Mouse (Mus musculus): Measurements from ENCODE around the gene Pramef8. TPM values are rescaled to one million over a fixed set of nuclear protein-coding genes. Genes with fewer than 3 reads are reported as not detected.

The Pramef8 gene
- polyA plus RNA-seq, 1 experiment from 2014 or later, result 9.1 TPM

DNA sequence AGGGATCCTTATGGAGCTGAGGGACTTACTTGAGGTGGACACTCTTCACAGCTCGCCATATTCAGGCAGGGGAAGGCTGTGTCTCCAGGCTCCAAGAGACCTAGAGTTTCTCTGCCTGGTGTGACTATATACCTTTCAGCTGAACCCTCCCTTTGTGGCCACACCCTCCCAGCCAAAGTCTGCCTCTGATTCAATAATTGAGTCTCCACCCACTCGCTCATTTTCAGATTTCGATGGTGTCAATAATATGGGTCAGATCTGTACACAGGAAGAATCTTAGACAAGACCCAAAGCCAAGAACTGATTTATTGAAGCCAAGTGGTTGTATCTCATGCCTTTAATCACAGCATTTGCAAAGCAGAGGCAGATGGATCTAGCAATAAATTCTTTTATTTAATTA lies 38.0 kb downstream of the Pramef8 start, which contains the start of gene Oog4:
TSS of gene Oog4 (minus strand) at position 101 of the 400 bp plus-strand sequence.
- H3K4me3 ChIP-seq (ENCODE audit: inconsistent target), result no peak within 1 kb of the TSS
- no peaks in the 10 kb centered on the region for H3K79me2 ChIP-seq (ENCODE audit: inconsistent target)
- no peak within 1 kb of the TSS for H3K27ac ChIP-seq
- 96% methylated on average over 3 of the region's 3 CpGs for WGBS (ENCODE audit: missing documents)
- H3K36me3 ChIP-seq (ENCODE audit: inconsistent target), result no peaks in the 10 kb centered on the region

Other genes starting within 250 kb of the Pramef8 start
- 15.1 to 17.2 TPM (median 15.4 TPM) in 3 replicates for gene Prdm2, start 199.4 kb upstream of the Pramef8 start, polyA plus RNA-seq (2018)
- gene Pdpn, start 112.9 kb upstream of the Pramef8 start, polyA plus RNA-seq (2018), result 2.9 to 21.0 TPM (median 6.5 TPM) in 3 replicates
- not detected in 3 replicates for gene Lrrc38, start 62.7 kb upstream of the Pramef8 start, polyA plus RNA-seq (2018)
- gene Pramel1, start 18.0 kb upstream of the Pramef8 start, polyA plus RNA-seq (2018), result not detected in 3 replicates
- gene Oog4, start 37.9 kb downstream of the Pramef8 start, polyA plus RNA-seq (2018), result not detected in 3 replicates
- gene Gm13043, start 98.9 kb downstream of the Pramef8 start, polyA plus RNA-seq (2018), result not detected in 3 replicates
- not detected in 3 replicates for gene Gm13040, start 123.5 kb downstream of the Pramef8 start, polyA plus RNA-seq (2018)
- not detected in 3 replicates for gene BC080695, start 139.3 kb downstream of the Pramef8 start, polyA plus RNA-seq (2018)
- not detected in 3 replicates for gene Gm13057, start 139.3 kb downstream of the Pramef8 start, polyA plus RNA-seq (2018)
- gene Gm13083, start 202.6 kb downstream of the Pramef8 start, polyA plus RNA-seq (2018), result not detected in 3 replicates
- not detected in 3 replicates for gene Gm13088, start 244.8 kb downstream of the Pramef8 start, polyA plus RNA-seq (2018)

Data from macrophage (primary cell).